Mouse (Mus musculus) left cerebral cortex, adult 18-20 months (tissue): ENCODE measurements around the gene Ceacam9. TPM values are rescaled to one million over a fixed set of nuclear protein-coding genes. Genes with fewer than 3 reads are reported as not detected.
"Not testable (repeated sequence)": the region's sequence is repeated elsewhere in the genome, so short reads cannot be mapped to it uniquely, and the experiment has no call there.

Source experiments
- DNase-seq, 2 experiments: peaks; one replicate each; pipeline ENCODE4 v3.0.0; 2021 to 2022; ENCODE audit warnings: low spot score in 2 of 2, mixed read lengths in 1 of 2
- long read RNA-seq, 2 experiments: library from polyadenylated mRNA; stranded (forward); transcript quantifications; one replicate each; pipeline ENCODE4 v2.0.0; 2021
- total RNA-seq, 2 experiments: library from RNA; stranded (reverse); gene quantifications; 2 replicates each; pipeline ENCODE4 v1.2.3; 2021

Ceacam9 gene
- under 1 TPM in 1 of 2 experiments, not detected in 1; 0.40 TPM for total RNA-seq
- long read RNA-seq, experiment 1, result 0 reads
- long read RNA-seq, experiment 2, result 0 reads

DNA sequence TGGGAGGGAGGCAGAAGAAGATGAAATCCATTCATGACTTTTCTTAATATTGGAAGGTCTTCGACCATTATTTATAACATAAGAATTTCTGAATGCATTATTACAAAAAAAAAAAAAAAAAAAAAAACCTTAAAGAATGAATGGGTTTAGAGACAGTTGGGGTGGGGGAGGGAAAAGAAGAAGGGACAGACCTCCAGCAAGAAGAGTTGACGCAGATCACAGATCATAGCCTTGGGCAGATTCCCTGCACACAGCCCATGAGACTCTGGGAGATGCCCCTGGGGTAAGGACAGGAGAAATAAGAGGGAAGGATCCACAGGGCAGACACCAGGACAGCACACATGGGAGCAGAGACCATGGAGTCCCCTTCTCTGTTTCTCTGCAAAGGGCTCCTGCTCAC lies at the start of gene Ceacam9:
TSS of gene Ceacam9 (plus strand) at position 301 of the 400 bp plus-strand sequence.
- DNase-seq, result no peak

DNA sequence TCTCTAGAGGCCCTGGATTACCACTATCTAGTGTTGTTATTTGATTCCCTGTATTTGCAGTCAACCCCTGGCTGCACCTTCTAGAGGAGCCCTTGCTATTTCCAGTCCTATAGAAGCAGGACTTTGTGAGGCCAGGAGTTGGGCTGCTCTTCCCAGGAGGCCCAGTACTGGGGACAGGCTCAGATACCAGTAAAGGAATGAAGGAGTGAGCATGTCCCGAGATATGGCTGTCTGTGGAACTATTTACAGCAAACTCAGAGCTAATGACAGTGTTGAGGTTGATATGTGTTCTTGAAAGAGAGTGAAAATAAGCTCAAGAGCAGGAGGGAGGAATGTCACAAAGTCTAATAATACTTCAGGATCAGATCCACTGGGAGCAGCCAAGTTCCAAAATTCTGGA lies 47.9 kb upstream of the Ceacam9 start:
- no peak for DNase-seq

DNA sequence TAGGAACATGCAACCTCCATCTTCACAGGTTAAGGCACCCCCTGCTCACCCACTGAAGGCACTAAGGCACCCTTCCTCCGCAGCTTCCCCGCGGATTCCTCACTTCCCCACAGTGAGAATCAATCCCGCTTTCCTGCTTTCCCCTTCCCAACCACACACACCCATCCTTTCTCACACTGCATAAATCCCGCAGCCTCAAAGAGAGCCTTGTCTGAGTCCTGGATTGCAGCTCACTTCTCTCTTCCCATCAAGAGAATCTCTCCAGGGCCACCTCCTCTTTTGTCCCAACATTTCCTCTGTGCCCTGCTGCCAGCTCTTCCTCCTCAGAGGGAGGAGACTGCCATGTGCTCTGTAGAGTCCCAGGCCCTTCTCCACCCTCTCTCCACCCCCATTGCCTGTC lies 47.0 kb upstream of the Ceacam9 start:
- DNase-seq, result not testable (repeated sequence)

DNA sequence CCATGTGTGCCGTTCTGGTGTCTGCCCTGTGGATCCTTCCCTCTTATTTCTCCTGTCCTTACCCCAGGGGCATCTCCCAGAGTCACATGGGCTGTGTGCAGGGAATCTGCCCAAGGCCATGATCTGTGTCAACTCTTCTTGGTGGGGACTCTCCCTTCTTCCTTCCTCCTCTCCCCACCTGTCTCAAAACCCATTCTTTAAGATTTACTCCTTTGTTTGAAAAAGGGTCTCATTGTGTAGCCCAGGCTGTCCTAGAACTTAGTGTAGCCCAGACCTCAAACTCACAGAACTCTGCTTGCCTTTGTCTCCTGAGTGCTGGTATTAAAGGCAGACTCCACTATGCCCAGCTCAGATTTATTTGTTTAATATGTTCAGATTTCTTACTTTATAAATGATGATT lies 46.1 kb upstream of the Ceacam9 start, which contains the start of gene Ceacam15:
TSS of gene Ceacam15 (minus strand) at position 101 of the 400 bp plus-strand sequence.
- DNase-seq, result no peak

DNA sequence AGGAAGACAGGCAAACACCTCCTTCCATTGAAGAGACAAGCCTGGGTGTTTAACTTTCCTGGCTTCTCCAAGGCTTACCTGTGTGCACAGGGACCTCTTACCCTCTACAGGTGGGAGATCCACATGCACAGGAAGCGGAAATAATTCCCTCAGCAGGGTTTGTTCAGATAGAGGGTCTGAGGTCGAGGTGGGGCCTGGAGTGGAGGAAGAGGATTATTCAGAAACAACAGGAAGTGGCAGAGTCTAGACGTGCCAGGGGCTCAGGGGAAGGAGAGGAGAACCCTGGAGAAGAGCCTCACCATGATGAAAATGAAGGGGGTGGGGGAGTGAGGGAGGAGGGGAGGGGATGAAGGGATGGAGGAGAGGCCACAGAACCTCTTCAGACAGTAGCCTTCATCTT lies 41.5 kb upstream of the Ceacam9 start:
- DNase-seq, result not testable (repeated sequence)

DNA sequence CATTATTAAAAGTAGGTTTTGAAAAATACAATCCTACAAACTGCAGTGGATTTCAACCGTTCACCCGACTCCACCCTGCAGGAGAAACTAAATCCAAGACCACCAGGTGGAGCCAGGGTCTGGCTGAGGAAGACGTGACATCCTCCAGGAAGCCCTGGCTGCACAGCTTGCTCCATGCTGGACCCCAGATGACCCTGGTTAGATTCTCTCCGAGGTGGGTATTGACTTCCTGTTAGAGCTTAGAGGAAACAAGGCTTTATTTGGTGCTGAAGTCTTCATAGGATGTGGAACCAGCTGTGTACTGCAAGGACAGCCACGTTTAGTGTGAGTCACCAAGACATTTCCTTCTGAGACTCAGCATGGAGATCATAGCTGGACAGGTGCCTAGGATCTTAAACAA lies 32.5 kb upstream of the Ceacam9 start:
- no peak for DNase-seq

DNA sequence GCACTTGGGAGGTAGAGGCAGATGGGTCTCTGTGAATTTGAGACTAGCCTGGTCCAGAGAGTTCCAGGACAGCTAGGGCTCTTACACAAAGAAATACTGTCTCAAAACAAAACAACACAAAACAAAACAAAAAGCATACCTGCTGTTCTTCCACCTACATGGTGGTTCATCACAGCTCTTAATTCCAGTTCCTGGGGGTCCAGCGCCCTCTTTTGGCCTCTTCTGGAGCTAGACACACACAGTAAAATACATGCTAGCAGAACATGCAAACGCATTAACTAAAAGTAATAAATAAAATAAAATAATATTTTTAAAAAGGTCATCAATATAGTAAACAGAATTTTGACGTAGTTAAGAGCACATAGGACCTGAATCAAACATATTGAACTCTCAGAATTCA lies 26.7 kb upstream of the Ceacam9 start:
- DNase-seq, result peak in 1 of 2 experiments; percentile 27

DNA sequence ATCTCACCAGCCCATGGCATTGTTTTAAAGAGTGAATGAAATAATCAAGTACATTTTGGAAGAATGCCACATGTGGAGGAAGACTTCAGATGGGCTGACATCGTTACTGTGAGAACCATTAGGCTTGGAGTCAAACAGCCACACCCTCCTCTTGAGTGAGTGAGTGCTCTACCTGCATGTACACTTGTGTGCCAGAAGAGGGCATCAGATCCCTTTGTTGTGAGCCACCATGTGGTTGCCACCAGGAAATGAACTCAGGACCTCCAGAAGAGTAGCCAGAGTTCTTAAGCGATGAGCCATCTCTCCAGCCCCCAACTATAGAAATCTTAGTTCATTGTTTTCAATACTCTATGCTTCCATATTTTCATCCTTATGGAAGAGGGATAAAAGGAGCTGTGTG lies 22.7 kb upstream of the Ceacam9 start:
- no peak for DNase-seq

DNA sequence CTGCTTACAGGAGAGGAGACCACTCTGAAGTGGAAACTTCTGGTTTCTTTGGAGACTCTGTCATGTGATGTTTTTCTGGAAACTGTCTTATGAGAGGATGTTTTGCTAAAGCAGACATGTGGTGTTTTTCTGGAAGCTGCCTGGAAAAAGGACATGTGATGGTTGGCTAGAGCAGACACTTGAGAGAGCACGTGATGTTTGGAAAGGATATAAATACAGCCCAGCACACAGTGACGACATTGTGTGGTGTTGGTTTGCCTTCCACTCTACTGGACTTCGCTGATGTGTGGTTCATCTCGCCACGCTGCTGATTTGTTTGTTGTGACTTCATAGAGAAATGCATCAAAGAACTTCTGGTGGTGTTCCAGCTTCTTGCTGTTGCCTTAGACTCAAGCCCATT lies 21.1 kb upstream of the Ceacam9 start:
- no peak for DNase-seq

DNA sequence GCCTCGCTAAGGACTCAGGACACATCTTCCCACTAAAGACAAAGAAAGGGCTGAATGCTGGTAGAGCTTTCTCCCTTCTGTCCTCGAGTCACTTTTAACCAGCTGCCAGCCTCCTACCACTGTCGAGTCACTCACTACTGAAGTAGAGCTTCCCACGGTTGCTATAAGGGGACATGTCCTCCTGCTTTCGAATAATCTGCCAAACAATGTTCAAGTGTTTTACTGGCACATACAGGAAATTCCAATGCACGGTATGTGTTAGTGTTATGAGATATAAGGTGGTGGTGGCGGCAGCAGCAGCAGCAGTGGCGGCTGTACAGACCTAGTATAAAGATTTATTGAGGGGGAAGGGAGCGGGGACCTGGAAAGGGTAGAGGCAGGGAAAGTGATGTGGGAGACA lies 15.3 kb upstream of the Ceacam9 start:
- peak; percentile 54 to 70 for DNase-seq

DNA sequence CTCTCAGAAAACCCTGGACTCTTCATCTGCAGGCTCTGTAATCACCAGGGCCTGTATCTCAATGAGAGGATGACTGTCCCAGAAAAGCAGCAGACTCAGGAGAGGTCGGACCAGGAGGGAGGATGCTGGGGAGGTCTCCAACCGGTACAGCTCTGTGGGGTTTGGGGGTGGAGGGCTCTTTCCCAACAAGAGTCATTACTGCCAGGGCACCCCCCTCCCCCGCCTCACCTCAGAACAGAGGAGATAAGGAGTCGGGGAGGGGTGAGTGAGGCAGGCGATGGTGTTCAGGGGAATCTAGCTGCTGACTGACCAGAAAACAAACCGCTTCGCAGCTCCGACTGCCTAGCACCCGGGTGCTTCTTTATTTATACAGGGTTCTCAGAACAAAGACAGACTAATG lies 13.5 kb upstream of the Ceacam9 start:
- DNase-seq, result no peak

DNA sequence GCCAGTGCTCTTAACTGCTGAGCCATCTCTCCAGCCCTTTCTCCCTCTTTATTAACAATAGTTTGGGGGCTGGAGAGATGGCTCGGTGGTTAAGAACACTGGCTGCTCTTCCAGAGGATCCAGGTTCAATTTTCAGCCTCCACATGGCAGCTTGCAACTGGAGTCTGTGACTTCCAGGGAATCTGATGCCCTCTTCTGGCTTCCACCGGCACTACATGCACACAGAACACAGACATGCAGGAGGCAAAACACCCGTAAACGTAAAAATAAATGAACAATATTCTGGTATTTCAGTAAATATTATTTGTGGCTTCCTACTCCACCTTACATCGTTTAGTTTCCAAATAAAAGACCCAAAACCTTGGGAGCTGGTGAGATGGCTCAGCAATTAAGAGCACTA lies 11.1 kb upstream of the Ceacam9 start:
- DNase-seq, result no peak

DNA sequence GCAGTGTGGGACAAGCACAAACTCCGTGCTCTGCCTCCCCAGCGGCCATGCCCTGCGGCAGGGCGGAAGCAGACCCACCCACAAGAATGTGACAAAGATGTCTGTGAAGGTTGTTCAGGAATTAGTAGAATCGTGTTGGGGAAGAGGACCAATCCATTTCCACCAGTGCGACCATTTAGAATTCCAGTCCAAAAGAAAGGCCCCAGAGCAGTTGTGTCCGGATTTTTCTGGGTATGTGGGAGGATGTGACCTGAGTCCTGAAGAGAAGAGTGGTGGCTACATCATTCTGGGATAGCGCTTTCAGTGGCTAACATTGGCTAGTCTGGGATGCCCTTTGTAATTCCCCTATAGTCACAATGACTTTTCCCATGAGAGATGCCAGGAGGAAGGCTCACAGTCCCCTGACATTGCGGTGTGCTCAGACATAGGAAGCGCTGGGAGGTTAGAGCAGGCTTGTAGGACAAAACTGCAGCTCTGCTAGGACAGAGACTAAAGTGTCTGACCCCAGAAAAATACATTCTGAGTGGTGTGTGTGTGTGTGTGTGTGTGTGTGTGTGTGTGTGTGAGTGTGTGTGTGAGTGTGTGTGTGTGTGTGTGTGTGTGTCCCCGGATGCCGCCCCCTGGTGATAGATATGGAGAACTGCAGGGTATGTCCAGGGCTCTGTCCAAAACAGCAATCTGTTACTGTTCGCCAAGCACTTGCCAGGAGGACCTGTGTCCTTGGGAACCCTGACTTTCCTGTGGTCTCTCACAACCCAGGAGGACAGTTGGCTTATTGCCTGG lies 8.9 kb upstream of the Ceacam9 start:
- no peak for DNase-seq

DNA sequence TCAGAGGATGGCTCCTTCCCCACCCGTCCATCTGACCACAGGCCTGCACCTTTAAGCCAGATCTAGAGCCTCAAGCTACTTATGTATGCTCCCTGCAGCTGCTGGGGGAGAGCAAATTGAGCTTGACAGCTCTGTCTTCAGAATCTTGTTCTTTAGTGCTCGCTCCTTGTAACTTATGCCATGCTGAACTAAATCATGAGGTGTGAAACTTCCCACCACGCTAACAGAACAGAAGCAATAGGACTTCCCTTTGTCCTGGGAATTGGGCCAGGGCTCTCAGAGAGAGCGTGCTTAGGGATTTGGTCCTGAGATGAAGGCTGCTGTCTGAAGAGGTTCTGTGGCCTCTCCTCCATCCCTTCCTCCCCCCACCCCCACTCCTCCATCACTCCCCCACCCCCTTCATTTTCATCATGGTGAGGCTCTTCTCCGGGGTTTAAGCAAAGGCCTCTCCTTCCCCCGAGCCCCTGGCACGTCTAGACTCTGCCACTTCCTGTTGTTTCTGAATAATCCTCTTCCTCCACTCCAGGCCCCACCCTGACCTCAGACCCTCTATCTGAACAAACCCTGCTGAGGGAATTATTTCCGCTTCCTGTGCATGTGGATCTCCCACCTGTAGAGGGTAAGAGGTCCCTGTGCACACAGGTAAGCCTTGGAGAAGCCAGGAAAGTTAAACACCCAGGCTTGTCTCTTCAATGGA lies 5.1 kb upstream of the Ceacam9 start:
- peak in 1 of 2 experiments; percentile 22 for DNase-seq

DNA sequence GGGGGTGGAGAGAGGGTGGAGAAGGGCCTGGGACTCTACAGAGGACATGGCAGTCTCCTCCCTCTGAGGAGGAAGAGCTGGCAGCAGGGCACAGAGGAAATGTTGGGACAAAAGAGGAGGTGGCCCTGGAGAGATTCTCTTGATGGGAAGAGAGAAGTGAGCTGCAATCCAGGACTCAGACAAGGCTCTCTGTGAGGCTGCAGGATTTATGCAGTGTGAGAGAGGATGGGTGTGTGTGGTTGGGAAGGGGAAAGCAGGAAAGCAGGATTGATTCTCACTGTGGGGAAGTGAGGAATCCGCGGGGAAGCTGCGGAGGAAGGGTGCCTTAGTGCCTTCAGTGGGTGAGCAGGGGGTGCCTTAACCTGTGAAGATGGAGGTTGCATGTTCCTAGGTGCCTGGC lies 761 bp downstream of the Ceacam9 start:
- not testable (repeated sequence) for DNase-seq

DNA sequence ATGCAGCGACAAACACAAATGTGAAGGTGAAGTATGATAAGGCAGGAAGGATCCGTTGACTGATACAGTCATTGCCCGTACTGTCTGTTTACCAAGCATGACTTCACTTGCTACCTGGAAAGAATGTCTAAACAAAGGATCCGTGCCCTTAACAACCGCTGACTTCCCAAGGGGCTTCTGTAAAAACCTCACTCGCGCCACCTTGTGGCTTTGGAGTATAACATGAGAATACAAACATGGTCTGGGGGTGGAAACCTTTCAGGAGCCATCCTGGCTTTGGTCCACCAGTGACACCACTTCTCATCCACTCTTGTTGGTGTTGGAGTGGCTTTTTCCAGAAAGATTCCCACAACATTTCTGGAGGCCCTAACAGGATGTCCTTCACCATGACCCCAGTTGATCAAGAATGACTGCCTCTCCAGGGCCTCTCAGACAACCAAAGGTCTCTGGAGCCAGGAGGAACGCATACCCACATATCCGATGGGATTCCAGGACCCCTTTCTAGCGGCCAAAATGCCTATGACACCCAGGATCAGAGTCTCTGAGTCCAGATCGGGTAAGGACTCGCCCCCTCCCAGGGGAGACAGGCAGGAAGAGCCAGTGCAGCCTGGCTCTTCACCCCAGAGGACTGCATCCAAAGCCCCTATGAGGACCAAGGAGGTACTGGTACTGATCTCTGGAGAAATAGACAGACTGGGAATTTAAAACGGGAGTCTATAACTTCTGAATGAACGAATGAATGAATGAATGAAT lies 7.0 kb downstream of the Ceacam9 start:
- peak; percentile 72 to 82 for DNase-seq

DNA sequence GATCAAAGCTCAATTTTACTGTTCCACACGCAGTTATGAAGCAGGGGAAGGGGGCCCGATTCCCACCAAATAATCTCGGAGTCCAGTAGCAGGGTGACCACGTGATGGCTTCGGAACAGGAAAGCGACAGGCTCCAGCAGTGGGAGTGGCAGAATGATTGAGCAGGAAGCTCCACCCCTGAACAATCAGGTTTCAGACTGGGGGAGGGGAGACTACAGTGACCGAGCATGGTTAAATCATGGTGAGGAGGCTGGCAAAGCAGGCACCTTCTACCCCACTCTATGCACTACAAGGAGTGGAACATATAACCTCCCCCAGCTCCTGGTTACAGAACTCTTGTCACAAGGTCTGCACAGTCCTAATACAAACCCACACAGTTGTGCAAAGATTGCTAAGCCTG lies 7.8 kb downstream of the Ceacam9 start:
- DNase-seq, result not testable (repeated sequence)

DNA sequence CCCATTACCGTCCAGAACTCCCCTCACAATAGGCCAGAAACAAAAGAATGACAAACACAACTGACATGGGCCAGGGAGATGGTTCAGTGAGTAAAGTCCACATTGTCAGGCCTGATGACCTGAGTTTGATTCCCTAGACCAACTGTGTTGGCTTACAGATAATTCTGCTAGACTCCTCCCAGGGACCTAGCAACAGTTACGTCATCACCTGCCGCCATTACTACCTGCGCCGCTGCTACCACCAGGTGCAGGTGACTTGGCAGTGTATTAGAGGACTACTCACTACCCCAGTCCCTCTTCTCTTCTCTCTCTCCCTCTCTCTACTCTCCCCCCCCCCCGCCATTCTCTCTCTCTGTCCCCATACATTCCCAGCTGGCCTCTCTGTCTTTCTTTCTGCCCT lies 9.1 kb downstream of the Ceacam9 start:
- no peak for DNase-seq

DNA sequence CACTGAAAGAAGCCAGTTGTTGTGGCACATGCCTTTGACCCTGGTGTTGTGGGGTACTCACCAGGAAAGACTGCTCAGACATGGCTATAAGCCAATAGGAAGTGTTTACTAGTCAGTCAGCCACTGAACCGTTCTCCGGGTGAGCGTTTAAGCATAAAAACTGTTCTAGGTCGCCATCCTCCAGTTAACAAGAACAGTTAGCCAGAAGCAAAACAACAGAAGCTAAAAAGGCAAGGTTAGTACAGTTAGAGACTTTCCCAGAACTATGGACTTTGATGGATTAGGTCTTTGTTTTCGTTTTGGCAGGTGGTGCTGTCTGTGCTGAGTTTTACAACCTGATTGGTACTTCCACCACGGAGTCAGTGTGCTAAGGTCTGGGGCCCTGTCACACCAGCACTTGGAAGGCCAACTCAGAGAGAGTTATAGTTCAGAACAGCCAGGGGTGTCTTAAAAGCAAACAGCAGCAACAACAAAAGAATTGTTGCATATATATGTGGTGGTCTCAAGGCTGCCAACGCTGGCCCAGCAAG lies 10.2 kb downstream of the Ceacam9 start:
- DNase-seq, result no peak

DNA sequence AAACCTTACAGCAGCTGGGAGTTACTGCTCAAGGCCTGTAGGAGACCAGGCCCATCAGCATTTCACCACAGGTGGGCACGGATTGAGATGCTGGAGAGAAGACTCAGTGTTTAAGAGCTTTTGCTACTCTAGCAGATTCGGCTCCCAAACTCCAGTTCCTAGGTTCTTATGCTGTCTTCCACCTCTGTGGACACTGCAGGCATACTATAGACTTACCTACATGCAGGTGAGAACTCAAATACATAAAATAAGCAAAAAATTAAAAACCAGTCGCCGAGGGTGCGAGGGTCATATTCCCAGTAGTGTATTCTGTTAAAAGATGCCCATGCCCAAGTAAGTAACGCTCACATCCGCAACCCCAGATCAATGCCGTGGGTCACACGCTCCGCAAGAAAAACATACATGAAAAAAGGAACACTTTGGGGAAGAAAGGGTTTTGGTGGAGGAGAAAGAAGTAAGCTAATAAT lies 15.9 kb downstream of the Ceacam9 start:
- DNase-seq, result no peak

DNA sequence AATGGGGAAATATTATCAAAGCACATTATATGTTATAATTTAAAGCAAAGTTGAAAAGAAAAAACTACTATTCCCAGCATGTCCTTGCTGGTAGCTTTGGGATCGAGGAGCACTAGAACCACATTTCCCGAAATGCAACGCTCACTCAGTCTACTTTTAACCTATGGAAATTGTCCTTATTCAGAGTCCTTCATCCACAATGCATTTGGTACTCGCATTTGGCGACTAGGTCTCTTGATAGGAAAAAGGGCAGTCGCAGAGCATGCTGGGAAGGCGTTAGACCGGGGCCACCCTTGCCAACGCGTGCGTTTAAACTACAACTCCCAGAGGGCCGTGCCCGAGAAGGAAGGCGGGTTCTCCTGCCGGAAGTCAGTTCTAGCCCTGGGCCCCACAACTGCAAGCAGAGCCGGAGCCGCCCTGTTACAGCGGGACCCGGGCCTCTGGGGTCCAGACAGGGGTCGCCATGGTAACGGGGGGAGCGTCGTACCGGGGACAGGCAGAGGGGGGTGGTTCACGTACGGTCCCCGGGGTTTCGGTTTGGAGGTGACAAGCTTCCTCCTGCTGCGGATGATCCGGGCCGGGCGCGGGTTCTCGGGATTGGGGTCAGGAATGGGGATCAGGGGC lies 16.5 kb downstream of the Ceacam9 start, which contains the start of gene Ap2s1:
TSS of gene Ap2s1 (plus strand) at position 338 of the 624 bp plus-strand sequence.
- DNase-seq, result peak; percentile 99
